Mouse (Mus musculus): ENCODE measurements at regions not wholly inside any gene's neighbourhood (a gene's known extent, or its start where the extent isn't known, plus 50 kb on each side); places are given as distances from the start of the nearest gene placed in this dataset.
"Not testable (repeated sequence)": the region's sequence is repeated elsewhere in the genome, so short reads cannot be mapped to it uniquely, and the experiment has no call there.

DNA sequence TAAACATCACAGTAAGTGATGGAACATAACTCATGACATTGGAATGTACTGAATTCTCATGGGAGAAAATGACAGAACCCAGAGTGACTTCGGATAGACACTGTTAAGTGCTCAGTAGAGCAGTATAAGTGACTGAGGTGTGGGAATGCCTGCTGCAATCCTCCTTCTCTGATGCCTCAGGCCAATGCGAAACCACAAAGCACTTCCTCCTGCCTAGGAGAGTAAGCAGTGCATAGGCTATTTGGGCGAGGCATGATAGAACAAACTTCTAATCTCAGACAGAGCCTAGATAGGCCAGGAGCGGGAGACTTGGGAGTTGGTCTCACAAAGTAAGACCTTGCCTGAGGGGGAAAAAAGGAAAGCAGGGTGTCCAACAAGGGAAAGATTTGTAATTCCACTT, 190.6 kb upstream of the Olfr1324 start:
- H3K4me2 ChIP-seq (replicated peaks): no peak overlapping the region
- H3K4me3 ChIP-seq (replicated peaks): no peak overlapping the region
- H3K36me3 ChIP-seq: 0 out of 2 replicates have a peak, but pooled peaks cover 4% of the 10 kb centered on the region
- H3K9me3 ChIP-seq: no peaks in the 10 kb centered on the region
- no peak overlapping the region for H3K9ac ChIP-seq (replicated peaks)
- H3K27me3 ChIP-seq: no peaks in the 10 kb centered on the region
- no peak for ATAC-seq
- no peaks in the 10 kb centered on the region for H3K4me1 ChIP-seq (replicated peaks)
- no peak overlapping the region for H3K27ac ChIP-seq
- 86% methylated on average over 4 of the region's 4 CpGs for WGBS

DNA sequence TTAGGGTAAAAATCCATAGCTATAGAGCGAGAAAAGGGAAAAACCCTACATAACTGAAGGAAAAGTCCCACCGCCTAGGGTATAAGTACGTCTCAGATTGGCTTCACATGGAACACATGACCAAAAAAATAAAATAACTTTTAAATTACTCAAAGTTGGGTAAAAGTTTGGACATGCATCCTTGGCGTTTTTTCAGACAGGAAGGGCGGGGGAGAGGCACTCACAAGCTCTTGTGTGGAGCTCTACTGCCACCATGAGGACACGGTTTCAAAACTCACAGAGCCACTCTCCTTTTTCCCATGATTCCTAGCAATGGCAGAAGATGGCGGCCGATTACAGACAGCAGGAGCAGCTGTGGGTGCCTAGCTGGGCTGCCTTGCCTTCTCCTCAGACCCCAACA, 188.6 kb upstream of the Olfr1324 start:
- H3K27me3 ChIP-seq; H3K4me3 ChIP-seq (replicated peaks); H3K9ac ChIP-seq (replicated peaks); H3K9me3 ChIP-seq; H3K4me1 ChIP-seq (replicated peaks); H3K4me2 ChIP-seq (replicated peaks); H3K36me3 ChIP-seq; ATAC-seq: not testable (repeated sequence)
- WGBS: 62% methylated on average over 8 of the region's 8 CpGs
- H3K27ac ChIP-seq: peak overlapping the region; percentile 60

DNA sequence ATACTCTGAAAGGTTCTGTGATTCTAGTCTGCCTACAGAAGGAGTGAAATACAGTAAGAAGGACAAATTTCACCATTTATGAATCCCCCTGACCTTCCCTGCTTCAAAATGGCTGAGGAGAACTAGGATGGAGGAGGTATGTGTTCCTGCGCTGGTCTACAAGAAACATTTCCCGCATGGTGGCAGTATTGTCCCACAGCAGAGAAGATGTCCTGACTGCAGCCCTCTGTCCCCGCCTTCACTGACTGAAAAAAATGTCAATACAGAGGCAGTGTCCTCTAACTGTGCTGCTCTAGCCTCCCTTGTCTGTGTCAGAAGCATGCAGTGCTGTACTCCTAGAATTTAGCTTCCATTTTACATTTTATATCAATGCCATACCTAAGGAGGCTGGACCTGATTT, 186.6 kb upstream of the Olfr1324 start:
- 63% methylated on average over 3 of the region's 3 CpGs for WGBS
- not testable (repeated sequence) for H3K27ac ChIP-seq; H3K9me3 ChIP-seq; H3K27me3 ChIP-seq; H3K9ac ChIP-seq (replicated peaks); H3K4me1 ChIP-seq (replicated peaks)
- Histone ChIP-seq H3K4me3 (replicated peaks) (peak overlapping the region; percentile 22), H3K36me3 (peaks cover 11% of the 10 kb centered on the region; the same call in 1 of the 2 replicates), H3K4me2 (replicated peaks) (peak overlapping the region; percentile 25; the same call in 1 of the 2 replicates)
- ATAC-seq: peak; percentile 56

DNA sequence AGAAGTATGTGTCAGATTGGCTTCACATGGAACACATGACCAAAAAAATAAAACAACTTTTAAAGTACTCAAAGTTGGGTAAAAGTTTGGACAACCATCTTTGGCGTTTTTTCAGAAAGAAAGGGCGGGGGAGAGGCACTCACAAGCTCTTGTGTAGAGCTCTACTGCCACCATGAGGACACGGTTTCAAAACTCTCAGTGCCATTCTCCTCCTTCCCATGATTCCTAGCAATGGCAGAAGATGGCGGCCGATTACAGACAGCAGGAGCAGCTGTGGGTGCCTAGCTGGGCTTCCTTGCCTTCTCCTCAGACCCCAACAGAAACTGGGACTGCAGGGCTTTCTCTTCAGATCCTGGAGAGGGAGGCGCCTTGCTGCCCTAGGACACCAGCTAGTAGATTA, 186.1 kb upstream of the Olfr1324 start:
- 71% methylated on average over 6 of the region's 6 CpGs for whole genome bisulfite sequencing
- ATAC-seq; H3K27me3 ChIP-seq; H3K9me3 ChIP-seq; H3K27ac ChIP-seq; H3K4me1 ChIP-seq (replicated peaks): not testable (repeated sequence)
- Histone ChIP-seq H3K9ac (replicated peaks) (0 out of 2 replicates have a peak overlapping the region, but pooled peaks have one; percentile 14), H3K4me2 (replicated peaks) (peak overlapping the region; percentile 25; the same call in 1 of the 2 replicates), H3K36me3 (peaks cover 11% of the 10 kb centered on the region; the same call in 1 of the 2 replicates), H3K4me3 (replicated peaks) (peak overlapping the region; percentile 22)

DNA sequence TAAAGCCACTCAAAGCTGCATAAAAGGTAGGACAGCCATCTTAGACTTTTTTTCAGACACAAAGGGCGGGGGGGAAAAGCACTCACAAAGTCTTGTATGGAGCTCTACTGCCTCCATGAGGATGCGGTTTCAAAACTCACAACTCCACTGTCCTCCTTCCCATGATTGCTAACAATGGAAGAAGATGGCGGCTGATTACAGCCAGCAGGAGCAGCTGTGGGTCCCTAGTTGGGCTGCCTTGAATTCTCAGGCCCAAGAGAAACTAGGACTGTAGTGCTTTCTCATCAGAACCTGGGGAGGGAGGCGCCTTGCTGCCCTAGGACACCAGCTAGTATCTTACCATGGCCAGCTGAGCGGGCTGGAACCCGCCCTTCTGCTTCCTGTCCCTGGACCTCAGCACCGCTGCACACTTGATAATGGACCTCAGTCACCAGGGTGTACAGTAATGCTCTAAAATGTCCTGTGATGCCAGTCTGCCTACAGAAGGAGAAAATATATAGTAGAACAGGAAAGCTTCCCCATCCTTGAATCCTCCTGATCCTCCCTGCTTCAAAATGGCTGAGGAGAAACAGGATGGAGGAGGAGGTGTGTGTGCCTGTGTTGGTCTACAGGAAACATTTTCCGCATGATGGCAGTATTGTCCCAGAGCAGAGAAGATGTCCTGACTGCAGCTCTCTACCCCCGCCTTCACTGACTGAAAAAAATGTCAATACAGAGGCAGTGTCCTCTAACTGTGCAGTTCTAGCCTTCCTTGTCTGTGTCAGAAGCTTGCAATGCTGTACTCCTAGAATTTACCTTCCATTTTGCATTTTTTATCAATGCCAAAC, 183.7 kb upstream of the Olfr1324 start:
- Histone ChIP-seq H3K27me3 (no peaks in the 10 kb centered on the region), H3K9ac (replicated peaks) (no peak overlapping the region), H3K4me1 (replicated peaks) (no peaks in the 10 kb centered on the region), H3K4me3 (replicated peaks) (peak overlapping the region; percentile 27), H3K4me2 (replicated peaks) (peak overlapping the region; percentile 26), H3K9me3 (no peaks in the 10 kb centered on the region), H3K27ac (peak overlapping the region; percentile 64; the same call in 1 of the 2 replicates), H3K36me3 (peaks cover 11% of the 10 kb centered on the region; the same call in 1 of the 2 replicates)
- 70% methylated on average over 9 of the region's 9 CpGs for WGBS
- ATAC-seq: peak; percentile 74

DNA sequence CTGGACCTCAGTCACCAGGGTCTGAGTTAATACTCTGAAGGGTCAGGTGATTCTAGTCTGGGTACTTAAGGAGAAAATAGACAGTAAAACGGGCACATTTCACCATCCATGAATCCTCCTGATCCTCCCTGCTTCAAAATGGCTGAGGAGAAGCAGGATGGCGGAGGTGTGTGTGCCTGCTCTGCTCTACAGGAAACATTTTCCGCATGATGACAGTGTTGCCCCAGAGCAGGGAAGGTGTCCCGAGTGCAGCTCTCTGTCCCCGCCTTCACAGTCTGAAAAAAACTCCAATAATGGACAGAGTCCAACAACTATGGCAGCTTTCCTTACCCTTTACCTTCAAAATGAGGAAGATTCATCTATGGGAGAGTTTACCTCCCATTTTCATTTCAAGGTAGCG, 179.8 kb upstream of the Olfr1324 start:
- not testable (repeated sequence) for H3K9ac ChIP-seq (replicated peaks); H3K4me1 ChIP-seq (replicated peaks); H3K36me3 ChIP-seq; H3K4me2 ChIP-seq (replicated peaks); ATAC-seq; H3K27ac ChIP-seq; H3K4me3 ChIP-seq (replicated peaks); H3K9me3 ChIP-seq; H3K27me3 ChIP-seq
- 81% methylated on average over 6 of the region's 6 CpGs for WGBS

DNA sequence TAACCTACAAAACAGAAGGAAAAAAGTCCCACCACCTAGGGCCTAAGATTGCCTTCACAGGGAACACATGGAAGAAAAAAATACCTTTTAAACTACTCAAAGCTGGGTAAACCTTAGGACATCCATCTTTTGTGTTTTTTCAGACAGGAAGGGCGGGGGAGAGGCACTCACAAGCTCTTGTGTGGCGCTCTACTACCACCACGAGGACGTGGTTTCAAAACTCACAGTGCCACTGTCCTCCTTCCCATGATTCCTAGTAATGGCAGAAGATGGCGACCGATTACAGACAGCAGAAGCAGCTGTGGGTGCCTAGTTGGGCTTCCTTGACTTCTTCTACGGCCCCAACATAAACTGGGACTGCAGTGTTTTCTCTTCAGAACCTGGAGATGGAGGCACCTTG, 179.3 kb upstream of the Olfr1324 start:
- Histone ChIP-seq H3K36me3 (peaks cover 14% of the 10 kb centered on the region), H3K27me3 (no peaks in the 10 kb centered on the region), H3K27ac (no peak overlapping the region), H3K9ac (replicated peaks) (no peak overlapping the region), H3K4me2 (replicated peaks) (no peak overlapping the region), H3K9me3 (no peaks in the 10 kb centered on the region), H3K4me1 (replicated peaks) (no peaks in the 10 kb centered on the region), H3K4me3 (replicated peaks) (no peak overlapping the region)
- ATAC-seq: no peak
- 71% methylated on average over 7 of the region's 7 CpGs for WGBS

DNA sequence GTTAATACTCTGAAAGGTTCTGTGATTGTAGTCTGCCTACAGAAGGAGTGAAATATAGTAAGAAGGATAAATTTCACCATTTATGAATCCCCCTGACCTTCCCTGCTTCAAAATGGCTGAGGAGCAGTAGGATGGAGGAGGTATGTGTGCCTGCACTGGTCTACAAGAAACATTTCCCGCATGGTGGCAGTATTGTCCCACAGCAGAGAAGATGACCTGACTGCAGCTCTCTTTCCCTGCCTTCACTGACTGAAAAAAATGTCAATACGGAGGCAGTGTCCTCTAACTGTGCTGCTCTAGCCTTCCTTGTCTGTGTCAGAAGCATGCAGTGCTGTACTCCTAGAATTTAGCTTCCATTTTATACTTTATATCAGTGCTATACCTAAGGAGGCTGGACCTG, 177.2 kb upstream of the Olfr1324 start:
- H3K4me1 ChIP-seq (replicated peaks); H3K36me3 ChIP-seq; H3K4me3 ChIP-seq (replicated peaks); H3K27ac ChIP-seq; H3K9ac ChIP-seq (replicated peaks); H3K27me3 ChIP-seq; H3K9me3 ChIP-seq: not testable (repeated sequence)
- WGBS: 47% methylated on average over 2 of the region's 2 CpGs
- ATAC-seq: 0 out of 2 replicates have a peak, but pooled peaks have one; percentile 60
- 0 out of 2 replicates have a peak overlapping the region, but pooled peaks have one; percentile 17 for H3K4me2 ChIP-seq (replicated peaks)

DNA sequence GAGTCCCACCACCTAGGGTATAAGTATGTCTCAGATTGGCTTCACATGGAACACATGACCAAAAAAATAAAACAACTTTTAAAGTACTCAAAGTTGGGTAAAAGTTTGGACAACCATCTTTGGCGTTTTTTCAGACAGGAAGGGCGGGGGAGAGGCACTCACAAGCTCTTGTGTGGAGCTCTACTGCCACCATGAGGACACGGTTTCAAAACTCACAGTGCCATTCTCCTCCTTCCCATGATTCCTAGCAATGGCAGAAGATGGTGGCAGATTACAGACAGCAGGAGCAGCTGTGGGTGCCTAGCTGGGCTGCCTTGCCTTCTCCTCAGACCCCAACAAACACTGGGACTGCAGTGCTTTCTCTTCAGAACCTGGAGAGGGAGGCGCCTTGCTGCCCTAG, 176.7 kb upstream of the Olfr1324 start:
- H3K9ac ChIP-seq (replicated peaks); H3K27me3 ChIP-seq; H3K27ac ChIP-seq; H3K36me3 ChIP-seq; H3K9me3 ChIP-seq; H3K4me1 ChIP-seq (replicated peaks); ATAC-seq; H3K4me3 ChIP-seq (replicated peaks): not testable (repeated sequence)
- WGBS: 63% methylated on average over 4 of the region's 4 CpGs
- H3K4me2 ChIP-seq (replicated peaks): 0 out of 2 replicates have a peak overlapping the region, but pooled peaks have one; percentile 17

DNA sequence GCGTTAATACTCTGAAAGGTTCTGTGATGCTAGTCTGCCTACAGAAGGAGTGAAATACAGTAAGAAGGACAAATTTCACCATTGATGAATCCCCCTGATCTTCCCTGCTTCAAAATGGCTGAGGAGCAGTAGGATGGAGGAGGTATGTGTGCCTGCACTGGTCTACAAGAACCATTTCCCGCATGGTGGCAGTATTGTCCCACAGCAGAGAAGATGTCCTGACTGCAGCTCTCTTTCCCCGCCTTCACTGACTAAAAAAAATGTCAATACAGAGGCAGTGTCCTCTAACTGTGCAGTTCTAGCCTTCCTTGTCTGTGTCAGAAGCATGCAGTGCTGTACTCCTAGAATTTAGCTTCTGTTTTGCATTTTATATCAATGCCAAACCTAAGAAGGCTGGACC, 174.6 kb upstream of the Olfr1324 start:
- ATAC-seq: peak; percentile 77
- not testable (repeated sequence) for H3K9ac ChIP-seq (replicated peaks); H3K4me1 ChIP-seq (replicated peaks); H3K27me3 ChIP-seq; H3K9me3 ChIP-seq
- peak overlapping the region; percentile 28 for H3K4me2 ChIP-seq (replicated peaks)
- peak overlapping the region; percentile 39; the same call in 1 of the 2 replicates for H3K27ac ChIP-seq
- H3K4me3 ChIP-seq (replicated peaks): peak overlapping the region; percentile 24
- peaks cover 19% of the 10 kb centered on the region for H3K36me3 ChIP-seq
- WGBS: 61% methylated on average over 3 of the region's 3 CpGs

DNA sequence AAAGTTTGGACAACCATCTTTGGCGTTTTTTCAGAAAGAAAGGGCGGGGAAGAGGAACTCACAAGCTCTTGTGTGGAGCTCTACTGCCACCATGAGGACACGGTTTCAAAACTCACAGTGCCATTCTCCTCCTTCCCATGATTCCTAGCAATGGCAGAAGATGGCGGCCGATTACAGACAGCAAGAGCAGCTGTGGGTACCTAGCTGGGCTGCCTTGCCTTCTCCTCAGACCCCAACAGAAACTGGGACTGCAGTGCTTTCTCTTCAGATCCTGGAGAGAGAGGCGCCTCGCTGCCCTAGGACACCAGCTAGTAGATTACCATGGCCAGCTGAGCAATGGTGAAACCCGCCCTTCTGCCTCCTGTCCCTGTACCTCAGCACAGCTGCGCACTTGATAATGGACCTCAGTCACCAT, 174.2 kb upstream of the Olfr1324 start:
- not testable (repeated sequence) for H3K9me3 ChIP-seq; H3K4me1 ChIP-seq (replicated peaks); H3K27me3 ChIP-seq; H3K9ac ChIP-seq (replicated peaks)
- H3K4me2 ChIP-seq (replicated peaks): peak overlapping the region; percentile 28
- H3K4me3 ChIP-seq (replicated peaks): peak overlapping the region; percentile 24
- H3K36me3 ChIP-seq: peaks cover 22% of the 10 kb centered on the region
- H3K27ac ChIP-seq: peak overlapping the region; percentile 39; the same call in 1 of the 2 replicates
- WGBS: 68% methylated on average over 9 of the region's 9 CpGs
- ATAC-seq: 0 out of 2 replicates have a peak, but pooled peaks have one; percentile 15

DNA sequence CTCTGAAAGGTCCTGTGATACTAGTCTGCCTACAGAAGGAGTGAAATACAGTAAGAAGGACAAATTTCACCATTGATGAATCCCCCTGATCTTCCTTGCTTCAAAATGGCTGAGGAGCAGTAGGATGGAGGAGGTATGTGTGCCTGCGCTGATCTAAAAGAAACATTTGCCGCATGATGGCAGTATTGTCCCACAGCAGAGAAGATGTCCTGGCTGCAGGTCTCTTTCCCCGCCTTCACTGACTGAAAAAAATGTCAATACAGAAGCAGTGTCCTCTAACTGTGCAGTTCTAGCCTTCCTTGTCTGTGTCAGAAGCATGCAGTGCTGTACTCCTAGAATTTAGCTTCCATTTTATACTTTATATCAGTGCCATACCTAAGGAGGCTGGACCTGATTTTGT, 172.0 kb upstream of the Olfr1324 start:
- 61% methylated on average over 3 of the region's 3 CpGs for WGBS
- peak; percentile 40; the same call in 1 of the 2 replicates for ATAC-seq
- Histone ChIP-seq H3K4me2 (replicated peaks) (peak overlapping the region; percentile 32; the same call in 1 of the 2 replicates), H3K4me3 (replicated peaks) (peak overlapping the region; percentile 15), H3K36me3 (peaks cover 26% of the 10 kb centered on the region)
- not testable (repeated sequence) for H3K27me3 ChIP-seq; H3K9me3 ChIP-seq; H3K4me1 ChIP-seq (replicated peaks); H3K9ac ChIP-seq (replicated peaks); H3K27ac ChIP-seq
